In the genomic region with DNA sequence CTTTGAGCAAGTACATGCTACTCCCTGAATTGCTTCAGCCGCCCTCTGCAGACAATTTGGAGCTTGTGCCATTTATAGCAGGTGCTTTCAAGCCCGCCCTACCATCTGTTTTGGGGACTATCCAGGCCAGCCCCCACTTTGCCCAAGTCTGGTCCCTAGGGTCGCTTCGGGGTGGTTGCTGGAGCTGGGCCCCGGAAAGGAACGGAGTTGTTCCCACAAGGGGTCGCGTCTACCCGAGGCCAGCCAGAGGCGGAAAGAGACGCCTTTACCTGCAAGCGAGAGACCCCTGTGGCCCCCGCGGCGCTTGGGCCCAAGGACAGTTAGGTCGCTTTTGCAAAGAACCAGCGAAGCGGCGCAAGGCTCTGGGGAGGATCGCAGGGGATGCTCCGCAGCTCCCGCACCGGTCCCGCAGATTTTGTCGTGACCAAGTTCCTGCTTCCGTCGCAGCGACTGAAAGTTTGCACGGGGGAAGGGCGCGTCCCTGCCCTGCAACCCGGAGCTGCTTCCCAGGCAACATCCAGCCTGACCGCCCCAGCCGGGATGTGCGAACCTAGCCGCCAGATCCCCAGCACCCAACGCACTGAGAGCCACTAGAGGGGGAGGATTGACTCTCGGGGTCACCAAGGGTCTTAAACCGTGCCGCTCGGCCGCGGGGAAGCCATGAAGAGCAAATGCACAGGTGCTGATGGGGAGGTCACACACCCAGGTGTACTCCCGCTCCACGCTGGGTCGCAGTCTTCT, we compare ENCODE assay signal across 9 mouse cellular contexts. TPM values are rescaled to one million over a fixed set of nuclear protein-coding genes. Genes with fewer than 3 reads are reported as not detected.
A peak's percentile ranks its signal among the peaks of the same experiment; 100 is the strongest.
DNase-seq lines count a peak whose midpoint lies in the region; ATAC-seq lines count a peak whose summit lies in the region.
"Had no signal": no experiment of that assay in that cellular context is flagged by ENCODE, and none has a peak within 500 bp of the region (broad histone marks: within the 10 kb centered on the region; RNA-seq: fewer than 3 reads in every experiment).

A gene (minus strand): TSS at position 542 of the 741 bp plus-strand sequence.

- peak; percentile 52 for DNase-seq in right cerebral cortex, adult 18-20 months
- no peak for DNase-seq in right cerebral cortex, postnatal 36 days (ENCODE audit: low spot score in 2 of 2)
- DNase-seq in embryo, embryonic 10.5 days (ENCODE audit: low spot score) = peak; percentile 45
- DNase-seq in midbrain, embryonic 11.5 days (ENCODE audit: low spot score, missing footprints) = peak; percentile 94

- H3K4me2 ChIP-seq in limb, embryonic 13.5 days (replicated peaks) = peak within 1 kb of the TSS; percentile 94
- peak within 1 kb of the TSS; percentile 88 for H3K4me2 ChIP-seq in midbrain, embryonic 11.5 days
- H3K4me2 ChIP-seq in stomach, embryonic 15.5 days = peak within 1 kb of the TSS; percentile 91

- H3K36me3 ChIP-seq in limb, embryonic 13.5 days = no peaks in the 10 kb centered on the region
- H3K36me3 ChIP-seq in midbrain, embryonic 11.5 days (ENCODE audit: control insufficient read depth, insufficient read depth, low read length) = no peaks in the 10 kb centered on the region
- no peaks in the 10 kb centered on the region for H3K36me3 ChIP-seq in stomach, embryonic 15.5 days

- WGBS in limb, embryonic 13.5 days = 2% methylated on average over 46 of the region's 46 CpGs
- 1% methylated on average over 46 of the region's 46 CpGs for WGBS in midbrain, embryonic 11.5 days
- 3% methylated on average over 46 of the region's 46 CpGs for WGBS in stomach, embryonic 15.5 days

- H3K9ac ChIP-seq in limb, embryonic 13.5 days = peak within 1 kb of the TSS; percentile 69
- H3K9ac ChIP-seq in midbrain, embryonic 11.5 days (ENCODE audit: low read length) = peak within 1 kb of the TSS; percentile 64
- peak within 1 kb of the TSS; percentile 53 for H3K9ac ChIP-seq in stomach, embryonic 15.5 days

- no peaks in the 10 kb centered on the region for H3K9me3 ChIP-seq in limb, embryonic 13.5 days
- no peaks in the 10 kb centered on the region for H3K9me3 ChIP-seq in midbrain, embryonic 11.5 days (ENCODE audit: control insufficient read depth, low read length)
- no peaks in the 10 kb centered on the region for H3K9me3 ChIP-seq in stomach, embryonic 15.5 days

- H3K27ac ChIP-seq in limb, embryonic 13.5 days = no peak within 1 kb of the TSS
- H3K27ac ChIP-seq in midbrain, embryonic 11.5 days (ENCODE audit: low read depth, low read length) = no peak within 1 kb of the TSS
- H3K27ac ChIP-seq in stomach, embryonic 15.5 days = peak within 1 kb of the TSS; percentile 61

- peaks cover 34% of the 10 kb centered on the region for H3K27me3 ChIP-seq in limb, embryonic 13.5 days
- H3K27me3 ChIP-seq in midbrain, embryonic 11.5 days (ENCODE audit: control insufficient read depth, insufficient read depth, low read length) = peaks cover 8% of the 10 kb centered on the region
- no peaks in the 10 kb centered on the region for H3K27me3 ChIP-seq in stomach, embryonic 15.5 days (replicated peaks)
- H3K27me3 ChIP-seq: CH12.LX had no signal

- H3K4me1 ChIP-seq in limb, embryonic 13.5 days = peaks cover 18% of the 10 kb centered on the region
- H3K4me1 ChIP-seq in midbrain, embryonic 11.5 days (ENCODE audit: control insufficient read depth, insufficient read depth, low read length) = no peaks in the 10 kb centered on the region; the same call in none of the 2 replicates
- peaks cover 8% of the 10 kb centered on the region; the same call in 1 of the 2 replicates for H3K4me1 ChIP-seq in stomach, embryonic 15.5 days

- H3K4me3 ChIP-seq in limb, embryonic 13.5 days = peak within 1 kb of the TSS; percentile 58
- peak within 1 kb of the TSS; percentile 49 for H3K4me3 ChIP-seq in midbrain, embryonic 11.5 days (ENCODE audit: low read depth, low read length)
- peak within 1 kb of the TSS; percentile 56 for H3K4me3 ChIP-seq in stomach, embryonic 15.5 days (replicated peaks)

- peak; percentile 70 for ATAC-seq in granulocyte monocyte progenitor cell, adult 5-6 weeks (replicated peaks; ENCODE audit: poor library complexity, severe bottlenecking)
- ATAC-seq in inflammation-experienced regulatory T-cells, adult 6 months = peak; percentile 94
- no peak; the same call in 1 of the 2 replicates for ATAC-seq in limb, embryonic 13.5 days (ENCODE audit: low FRiP score, low read depth)
- peak; percentile 66 for ATAC-seq in midbrain, embryonic 11.5 days (ENCODE audit: low FRiP score)
- ATAC-seq in stomach, embryonic 15.5 days (ENCODE audit: insufficient read depth, low FRiP score, low read depth) = peak; percentile 74

RNA-seq across cellular contexts. Expression of the gene that starts here (rescaled TPM):
- 5.3 and 6.3 TPM in 2 replicates for total RNA-seq in granulocyte monocyte progenitor cell, adult 5-6 weeks (2014; fragmentation: Nextera tagmentation)
- 3.5 and 5.0 TPM in 2 replicates for total RNA-seq in granulocyte monocyte progenitor cell, adult 5-6 weeks (2017)
- 10 to 100 TPM in 2 of 3 experiments, 1 to 10 TPM in 1; 5.9 to 12.1 (median 10.6) TPM for polyA plus RNA-seq in inflammation-experienced regulatory T-cells, adult 6 months (2017; shearing (Covaris generic))
- polyA plus RNA-seq in limb, embryonic 13.5 days (2015; fragmentation: Nextera tagmentation; extraction: Ambion mirVana) = 1.5 and 1.6 TPM in 2 replicates
- polyA plus RNA-seq in midbrain, embryonic 11.5 days (2014; fragmentation: Nextera tagmentation; extraction: Ambion mirVana) = 0.87 and 1.3 TPM in 2 replicates
- polyA plus RNA-seq in stomach, embryonic 15.5 days (2015; fragmentation: Nextera tagmentation; extraction: Ambion mirVana) = 8.2 and 10.1 TPM in 2 replicates
- total RNA-seq: CH12.LX had no signal

Comparison
In these comparisons a context has a peak if more than half of its experiments do, and no peak if none do; other contexts are left out.
1. DNase-seq: peak in right cerebral cortex, adult 18-20 months (single experiment), embryo, embryonic 10.5 days (single experiment) and midbrain, embryonic 11.5 days (single experiment); none in right cerebral cortex, postnatal 36 days (0 of 2).
2. Peak in every context shown above with its lines, with median percentiles within 50 percentile points of each other: H3K4me2 ChIP-seq, H3K4me3 ChIP-seq and H3K9ac ChIP-seq.